Mouse (Mus musculus) natural killer cell, adult 2 months (primary cell): Measurements from ENCODE around the gene Gm7534.
"Not testable (repeated sequence)": the region's sequence is repeated elsewhere in the genome, so short reads cannot be mapped to it uniquely, and the experiment has no call there.

Experiments
- DNase-seq, 2 experiments: peaks; one replicate each; pipeline ENCODE4 v3.0.0; 2022; ENCODE audit warnings: low spot score in 2 of 2

Gene Gm7534

GRCm38 (mm10) chr4:134203340-134203896 lies 614 bp upstream of the Gm7534 start:
- DNase-seq: no peak

- no peak for DNase-seq
Observed at GRCm38 (mm10) chr4:134199371-134199770, 3.4 kb downstream of the Gm7534 start.

- DNase-seq: peak in 1 of 2 experiments; percentile 29
Observed at GRCm38 (mm10) chr4:134186268-134186667, 16.5 kb downstream of the Gm7534 start.

- DNase-seq: no peak
Observed at GRCm38 (mm10) chr4:134185569-134185968, 17.2 kb downstream of the Gm7534 start.

- DNase-seq: no peak
Observed at GRCm38 (mm10) chr4:134183711-134184110, 19.1 kb downstream of the Gm7534 start.

GRCm38 (mm10) chr4:134181825-134182224 lies 21.0 kb downstream of the Gm7534 start:
- DNase-seq: no peak

GRCm38 (mm10) chr4:134181112-134181511 lies 21.7 kb downstream of the Gm7534 start:
- DNase-seq: no peak

GRCm38 (mm10) chr4:134172391-134172790 lies 30.4 kb downstream of the Gm7534 start:
- DNase-seq: no peak

- DNase-seq: no peak
Observed at GRCm38 (mm10) chr4:134166906-134167305, 35.9 kb downstream of the Gm7534 start.

- DNase-seq: no peak
Observed at GRCm38 (mm10) chr4:134165548-134166465, 37.0 kb downstream of the Gm7534 start.

- no peak for DNase-seq
Observed at GRCm38 (mm10) chr4:134165024-134165423, 37.8 kb downstream of the Gm7534 start.

- no peak for DNase-seq
Observed at GRCm38 (mm10) chr4:134164591-134164990, 38.2 kb downstream of the Gm7534 start.

GRCm38 (mm10) chr4:134160071-134160470 lies 42.7 kb downstream of the Gm7534 start:
- peak; percentile 49 to 59 for DNase-seq

GRCm38 (mm10) chr4:134158774-134159173 lies 44.0 kb downstream of the Gm7534 start:
- DNase-seq: no peak

GRCm38 (mm10) chr4:134157558-134157957 lies 45.2 kb downstream of the Gm7534 start:
- no peak for DNase-seq

GRCm38 (mm10) chr4:134156744-134157143 lies 46.1 kb downstream of the Gm7534 start:
- no peak for DNase-seq

GRCm38 (mm10) chr4:134155961-134156465 lies 46.8 kb downstream of the Gm7534 start:
- no peak for DNase-seq

GRCm38 (mm10) chr4:134155531-134155930 lies 47.3 kb downstream of the Gm7534 start:
- DNase-seq: no peak

- DNase-seq: no peak
Observed at GRCm38 (mm10) chr4:134154354-134154753, 48.5 kb downstream of the Gm7534 start.

GRCm38 (mm10) chr4:134153656-134154055 lies 49.1 kb downstream of the Gm7534 start:
- DNase-seq: no peak

- no peak for DNase-seq
Observed at GRCm38 (mm10) chr4:134152112-134152511, 50.7 kb downstream of the Gm7534 start.

GRCm38 (mm10) chr4:134149389-134149788 lies 53.4 kb downstream of the Gm7534 start:
- no peak for DNase-seq

GRCm38 (mm10) chr4:134144297-134144696 lies 58.5 kb downstream of the Gm7534 start:
- DNase-seq: not testable (repeated sequence)
